ENCODE assay signal across 17 mouse cellular contexts in the genomic region with DNA sequence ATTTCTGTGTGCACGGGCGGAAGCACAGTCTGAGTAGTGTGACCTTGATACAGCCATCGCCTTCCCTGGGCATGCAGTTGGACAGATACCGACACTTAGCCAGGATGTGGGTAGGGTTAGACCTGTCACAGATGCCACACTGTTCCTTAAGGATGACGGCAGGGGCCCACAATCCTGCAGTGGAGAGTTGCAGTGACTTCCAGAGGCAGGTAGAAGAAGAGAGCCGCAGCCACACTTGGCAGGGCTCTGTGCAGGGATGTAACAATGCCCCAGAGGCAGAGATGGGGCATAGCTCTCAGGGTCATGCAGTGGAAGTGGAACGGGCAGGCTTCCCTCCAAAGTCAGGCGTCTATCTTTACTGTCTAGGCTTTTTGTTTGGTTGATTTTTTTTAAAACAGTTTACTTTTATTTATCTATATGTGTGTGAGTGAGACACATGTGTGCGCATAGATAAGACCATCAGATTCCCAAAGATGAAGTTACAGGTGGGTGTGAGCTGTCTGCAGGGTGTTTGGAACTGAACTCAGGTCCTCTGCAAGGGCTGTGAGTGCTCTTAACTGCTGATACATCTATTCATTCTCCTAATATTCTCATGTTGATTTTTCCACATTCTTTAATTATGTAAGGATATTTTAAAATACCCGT. TPM values are rescaled to one million over a fixed set of nuclear protein-coding genes. Genes with fewer than 3 reads are reported as not detected.
DNase-seq lines count a peak whose midpoint lies in the region; ATAC-seq and TF ChIP-seq lines count a peak whose summit lies in the region.
"Had no signal": no experiment of that assay in that cellular context is flagged by ENCODE, and none has a peak within 500 bp of the region (broad histone marks: within the 10 kb centered on the region; RNA-seq: fewer than 3 reads in every experiment).

No protein-coding gene starts in this region.

- 0 out of 2 replicates have a peak, but pooled peaks have one; percentile 21 for ATAC-seq in lung, embryonic 14.5 days (ENCODE audit: insufficient read depth)
- peak; percentile 74 for ATAC-seq in erythroid progenitor cell, adult 5-6 weeks (replicated peaks; ENCODE audit: low FRiP score, poor library complexity, severe bottlenecking)
- no peak for ATAC-seq in liver, postnatal 0 days
- no peak for ATAC-seq in kidney, embryonic 14.5 days (ENCODE audit: low FRiP score, low TSS enrichment)
- ATAC-seq: forebrain, embryonic 15.5 days; intestine, embryonic 15.5 days; midbrain, embryonic 13.5 days; Patski had no signal

- H3K27ac ChIP-seq in lung, embryonic 14.5 days (ENCODE audit: low read depth), result no peak overlapping the region
- H3K27ac ChIP-seq in liver, postnatal 0 days (ENCODE audit: low read depth), result no peak overlapping the region
- no peak overlapping the region for H3K27ac ChIP-seq in kidney, embryonic 14.5 days (ENCODE audit: low read depth, low read length)
- H3K27ac ChIP-seq: forebrain, embryonic 15.5 days; heart, embryonic 13.5 days; hindbrain, embryonic 13.5 days; intestine, embryonic 15.5 days; layer of hippocampus, adult 2 months; lung, embryonic 15.5 days; macrophage; midbrain, embryonic 13.5 days had no signal

- no peak for TF ChIP-seq CTCF in lung, embryonic 14.5 days (IDR thresholded peaks at IDR 0.05; ENCODE audit: low read depth)
- TF ChIP-seq CTCF in lung, adult 2 months (IDR thresholded peaks at IDR 0.05; ENCODE audit: insufficient read depth, low read length), result no peak
- no peak for TF ChIP-seq CTCF in liver, postnatal 0 days (IDR thresholded peaks at IDR 0.05; ENCODE audit: low read depth)

- WGBS in lung, embryonic 14.5 days, result 75% methylated on average over 10 of the region's 10 CpGs
- WGBS in lung, adult 2 months, result 73% methylated on average over 10 of the region's 10 CpGs
- 55% methylated on average over 10 of the region's 10 CpGs for whole genome bisulfite sequencing in liver, postnatal 0 days (ENCODE audit: insufficient replicate concordance)
- 82% methylated on average over 10 of the region's 10 CpGs for WGBS in kidney, embryonic 14.5 days

- DNase-seq in adrenal gland, postnatal 14 days, result peak; percentile 13
- no peak for DNase-seq in adrenal gland, postnatal 25 days
- no peak for DNase-seq in lung, embryonic 14.5 days
- no peak for DNase-seq in lung, adult 2 months
- DNase-seq in liver, postnatal 0 days, result no peak
- DNase-seq in thymus, postnatal 4 days, result no peak

- H3K27me3 ChIP-seq in lung, embryonic 14.5 days (ENCODE audit: insufficient read depth, low read length), result peaks cover 19% of the 10 kb centered on the region
- H3K27me3 ChIP-seq in liver, postnatal 0 days (ENCODE audit: insufficient read depth, low read length), result peaks cover 2% of the 10 kb centered on the region; the same call in 1 of the 2 replicates
- peaks cover 15% of the 10 kb centered on the region for H3K27me3 ChIP-seq in kidney, embryonic 14.5 days (ENCODE audit: control insufficient read depth, insufficient read depth, low read length)

- no peaks in the 10 kb centered on the region for H3K4me1 ChIP-seq in lung, embryonic 14.5 days (ENCODE audit: insufficient read depth)
- no peaks in the 10 kb centered on the region; the same call in 1 of the 2 replicates for H3K4me1 ChIP-seq in lung, adult 2 months (ENCODE audit: control insufficient read depth, insufficient read depth, low read length)
- no peaks in the 10 kb centered on the region for H3K4me1 ChIP-seq in liver, postnatal 0 days (ENCODE audit: insufficient read depth)
- H3K4me1 ChIP-seq in kidney, embryonic 14.5 days (ENCODE audit: control insufficient read depth, insufficient read depth, low read length), result no peaks in the 10 kb centered on the region
- H3K4me1 ChIP-seq: intestine, embryonic 15.5 days; lung, embryonic 15.5 days had no signal

- no peak for TF ChIP-seq POLR2A in lung, adult 2 months (IDR thresholded peaks at IDR 0.05; ENCODE audit: borderline replicate concordance, extremely low read depth, low read depth, low read length)

- no peak overlapping the region for H3K4me2 ChIP-seq in lung, embryonic 14.5 days
- H3K4me2 ChIP-seq in liver, postnatal 0 days (ENCODE audit: low read depth, low read length), result no peak overlapping the region
- H3K4me2 ChIP-seq in kidney, embryonic 14.5 days (replicated peaks; ENCODE audit: low read depth, low read length), result no peak overlapping the region
- H3K4me2 ChIP-seq: forebrain, embryonic 15.5 days; heart, embryonic 13.5 days; hindbrain, embryonic 13.5 days; intestine, embryonic 15.5 days; lung, embryonic 15.5 days; midbrain, embryonic 13.5 days had no signal

- no peaks in the 10 kb centered on the region for H3K36me3 ChIP-seq in lung, embryonic 14.5 days (ENCODE audit: insufficient read depth)
- no peaks in the 10 kb centered on the region for H3K36me3 ChIP-seq in liver, postnatal 0 days (replicated peaks; ENCODE audit: insufficient read depth, low read length)
- H3K36me3 ChIP-seq in kidney, embryonic 14.5 days (ENCODE audit: control insufficient read depth, insufficient read depth, low read length), result no peaks in the 10 kb centered on the region
- H3K36me3 ChIP-seq: forebrain, embryonic 15.5 days; heart, embryonic 13.5 days; hindbrain, embryonic 13.5 days; intestine, embryonic 15.5 days; lung, embryonic 15.5 days; midbrain, embryonic 13.5 days had no signal

- H3K4me3 ChIP-seq in lung, embryonic 14.5 days (ENCODE audit: low read depth, low read length), result no peak overlapping the region
- no peak overlapping the region for H3K4me3 ChIP-seq in lung, adult 2 months (replicated peaks; ENCODE audit: extremely low read depth, low read depth, low read length)
- H3K4me3 ChIP-seq in liver, postnatal 0 days (ENCODE audit: low read depth, low read length), result no peak overlapping the region
- H3K4me3 ChIP-seq in kidney, embryonic 14.5 days (ENCODE audit: low read length), result no peak overlapping the region
- H3K4me3 ChIP-seq: forebrain, embryonic 15.5 days; heart, embryonic 13.5 days; hindbrain, embryonic 13.5 days; intestine, embryonic 15.5 days; layer of hippocampus, adult 2 months; lung, embryonic 15.5 days; midbrain, embryonic 13.5 days had no signal

- H3K9ac ChIP-seq in lung, embryonic 14.5 days, result no peak overlapping the region
- no peak overlapping the region for H3K9ac ChIP-seq in liver, postnatal 0 days (replicated peaks)
- H3K9ac ChIP-seq in kidney, embryonic 14.5 days (ENCODE audit: low read depth, low read length), result no peak overlapping the region
- H3K9ac ChIP-seq: forebrain, embryonic 15.5 days; heart, embryonic 13.5 days; intestine, embryonic 15.5 days; lung, embryonic 15.5 days; midbrain, embryonic 13.5 days had no signal

- peak; percentile 40 for TF ChIP-seq EP300 in liver, postnatal 0 days (IDR thresholded peaks at IDR 0.05; ENCODE audit: low read depth)

- H3K9me3 ChIP-seq in lung, embryonic 14.5 days (ENCODE audit: low read depth, low read length), result no peaks in the 10 kb centered on the region
- H3K9me3 ChIP-seq in liver, postnatal 0 days (ENCODE audit: low read length), result no peaks in the 10 kb centered on the region
- no peaks in the 10 kb centered on the region for H3K9me3 ChIP-seq in kidney, embryonic 14.5 days (ENCODE audit: control insufficient read depth, low read length)
- H3K9me3 ChIP-seq: forebrain, embryonic 15.5 days; heart, embryonic 13.5 days; hindbrain, embryonic 13.5 days; intestine, embryonic 15.5 days; lung, embryonic 15.5 days; midbrain, embryonic 13.5 days had no signal

RNA-seq across cellular contexts. Expression of a gene that starts 29.8 kb away (rescaled TPM):
- total RNA-seq in adrenal gland, postnatal 14 days (2021), result 157 and 179 TPM in 2 replicates
- total RNA-seq in adrenal gland, postnatal 25 days (2021), result 172 and 176 TPM in 2 replicates
- 241 and 249 TPM in 2 replicates for polyA plus RNA-seq in lung, embryonic 14.5 days (2014; fragmentation: Nextera tagmentation; extraction: Ambion mirVana)
- 188 and 195 TPM in 2 replicates for polyA plus RNA-seq in lung, adult 2 months (2012; rRNA removed)
- total RNA-seq in erythroid progenitor cell, adult 5-6 weeks (2015; ENCODE audit: low replicate concordance), result 61.6 and 77.1 TPM in 2 replicates
- 70.5 and 93.0 TPM in 2 replicates for total RNA-seq in erythroid progenitor cell, adult 5-6 weeks (2017; ENCODE audit: low replicate concordance)
- polyA plus RNA-seq in liver, postnatal 0 days (2015; fragmentation: Nextera tagmentation; extraction: Ambion mirVana), result 76.4 and 84.0 TPM in 2 replicates
- polyA plus RNA-seq in kidney, embryonic 14.5 days (2014; fragmentation: Nextera tagmentation; extraction: Ambion mirVana), result 132 and 245 TPM in 2 replicates

Comparison
In these comparisons a context has a peak if more than half of its experiments do, and no peak if none do; other contexts are left out.
1. ATAC-seq: peak in lung, embryonic 14.5 days (single experiment) and erythroid progenitor cell, adult 5-6 weeks (single experiment); none in liver, postnatal 0 days (single experiment) and kidney, embryonic 14.5 days (single experiment).